Mouse (Mus musculus): ENCODE results near the gene Pramel6. TPM values are rescaled to one million over a fixed set of nuclear protein-coding genes. Genes with fewer than 3 reads are reported as not detected.

The Pramel6 gene
- total and polyA plus RNA-seq, 2 experiments from 2014 or later: not detected

GRCm38 (mm10) chr2:87534826-87535225 lies 28.5 kb downstream of the Pramel6 start:
- no peaks in the 10 kb centered on the region for H3K27me3 ChIP-seq (ENCODE audit: insufficient read depth, low read length)
- no peak for ATAC-seq (ENCODE audit: low FRiP score)

GRCm38 (mm10) chr2:87545442-87545841 lies 39.1 kb downstream of the Pramel6 start, which contains the start of gene Olfr1128:
Gene Olfr1128, minus strand, starts transcription at chr2:87545542.
- Histone ChIP-seq H3K27ac (ENCODE audit: low read depth, low read length) (no peak within 1 kb of the TSS), H3K4me1 (ENCODE audit: insufficient read depth, low read length) (no peaks in the 10 kb centered on the region), H3K9me3 (ENCODE audit: low read length) (no peaks in the 10 kb centered on the region), H3K4me3 (ENCODE audit: low read depth, low read length) (no peak within 1 kb of the TSS), H3K27me3 (ENCODE audit: insufficient read depth, low read length) (no peaks in the 10 kb centered on the region), H3K36me3 (ENCODE audit: insufficient read depth, low read length) (no peaks in the 10 kb centered on the region), H3K4me2 (ENCODE audit: low read depth, low read length, poor library complexity, severe bottlenecking) (no peak within 1 kb of the TSS), H3K9ac (replicated peaks; ENCODE audit: low read length, poor library complexity, severe bottlenecking) (no peak within 1 kb of the TSS)
- ATAC-seq (ENCODE audit: low FRiP score) (no peak), DNase-seq (ENCODE audit: low spot score) (no peak)
- 98% methylated on average over 1 of the region's 1 CpGs for WGBS
- no peak for TF ChIP-seq CTCF (IDR thresholded peaks at IDR 0.05)

More at GRCm38 (mm10) chr2:87534826-87535225, 28.5 kb downstream of the Pramel6 start:
- no peak overlapping the region for H3K27ac ChIP-seq (ENCODE audit: low read depth, low read length)
- no peaks in the 10 kb centered on the region for H3K36me3 ChIP-seq (ENCODE audit: insufficient read depth, low read length)
- no peak overlapping the region for H3K4me3 ChIP-seq (ENCODE audit: low read depth, low read length)
- H3K9ac ChIP-seq (replicated peaks; ENCODE audit: low read length, poor library complexity, severe bottlenecking): no peak overlapping the region
- no peaks in the 10 kb centered on the region for H3K9me3 ChIP-seq (ENCODE audit: low read length)
- TF ChIP-seq CTCF (IDR thresholded peaks at IDR 0.05): no peak
- H3K4me2 ChIP-seq (ENCODE audit: low read depth, low read length, poor library complexity, severe bottlenecking): no peak overlapping the region
- DNase-seq (ENCODE audit: low spot score): no peak
- WGBS: 61% methylated on average over 2 of the region's 2 CpGs
- H3K4me1 ChIP-seq (ENCODE audit: insufficient read depth, low read length): no peaks in the 10 kb centered on the region

Other genes with a start within 250 kb of the Pramel6 start
- gene Olfr1116, start 239.0 kb upstream of the Pramel6 start, total RNA-seq (2014; rRNA removed): not detected in 2 replicates
- gene Olfr1116, start 239.0 kb upstream of the Pramel6 start, polyA plus RNA-seq (2015; fragmentation: Nextera tagmentation; extraction: Ambion mirVana): not detected in 2 replicates
- gene Olfr1118, start 199.0 kb upstream of the Pramel6 start, total RNA-seq (2014; rRNA removed): not detected in 2 replicates
- gene Olfr1118, start 199.0 kb upstream of the Pramel6 start, polyA plus RNA-seq (2015; fragmentation: Nextera tagmentation; extraction: Ambion mirVana): not detected in 2 replicates
- gene Olfr1120, start 151.8 kb upstream of the Pramel6 start, total RNA-seq (2014; rRNA removed): not detected in 2 replicates
- not detected in 2 replicates for gene Olfr1120, start 151.8 kb upstream of the Pramel6 start, polyA plus RNA-seq (2015; fragmentation: Nextera tagmentation; extraction: Ambion mirVana)
- gene Olfr1121, start 136.7 kb upstream of the Pramel6 start, total RNA-seq (2014; rRNA removed): not detected in 2 replicates
- not detected in 2 replicates for gene Olfr1121, start 136.7 kb upstream of the Pramel6 start, polyA plus RNA-seq (2015; fragmentation: Nextera tagmentation; extraction: Ambion mirVana)
- not detected in 2 replicates for gene Olfr1122, start 120.7 kb upstream of the Pramel6 start, total RNA-seq (2014; rRNA removed)
- gene Olfr1122, start 120.7 kb upstream of the Pramel6 start, polyA plus RNA-seq (2015; fragmentation: Nextera tagmentation; extraction: Ambion mirVana): not detected in 2 replicates
- gene Olfr1123, start 89.9 kb upstream of the Pramel6 start, total RNA-seq (2014; rRNA removed): not detected in 2 replicates
- gene Olfr1123, start 89.9 kb upstream of the Pramel6 start, polyA plus RNA-seq (2015; fragmentation: Nextera tagmentation; extraction: Ambion mirVana): not detected in 2 replicates
- not detected in 2 replicates for gene Olfr1124, start 76.3 kb upstream of the Pramel6 start, total RNA-seq (2014; rRNA removed)
- gene Olfr1124, start 76.3 kb upstream of the Pramel6 start, polyA plus RNA-seq (2015; fragmentation: Nextera tagmentation; extraction: Ambion mirVana): 0.10 TPM in 1 of 2 replicates, not detected in the other
- gene Olfr1126, start 52.6 kb upstream of the Pramel6 start, total RNA-seq (2014; rRNA removed): not detected in 2 replicates
- not detected in 2 replicates for gene Olfr1126, start 52.6 kb upstream of the Pramel6 start, polyA plus RNA-seq (2015; fragmentation: Nextera tagmentation; extraction: Ambion mirVana)
- not detected in 2 replicates for gene Pramel7, start 9.5 kb upstream of the Pramel6 start, total RNA-seq (2014; rRNA removed)
- gene Pramel7, start 9.5 kb upstream of the Pramel6 start, polyA plus RNA-seq (2015; fragmentation: Nextera tagmentation; extraction: Ambion mirVana): not detected in 2 replicates
- 0.52 TPM in 1 of 2 replicates, not detected in the other for gene Olfr153, start 25.2 kb downstream of the Pramel6 start, total RNA-seq (2014; rRNA removed)
- not detected in 2 replicates for gene Olfr153, start 25.2 kb downstream of the Pramel6 start, polyA plus RNA-seq (2015; fragmentation: Nextera tagmentation; extraction: Ambion mirVana)
- not detected in 2 replicates for gene Olfr1128, start 39.0 kb downstream of the Pramel6 start, total RNA-seq (2014; rRNA removed)
- gene Olfr1128, start 39.0 kb downstream of the Pramel6 start, polyA plus RNA-seq (2015; fragmentation: Nextera tagmentation; extraction: Ambion mirVana): not detected in 2 replicates
- not detected in 2 replicates for gene Olfr1129, start 67.3 kb downstream of the Pramel6 start, total RNA-seq (2014; rRNA removed)
- gene Olfr1129, start 67.3 kb downstream of the Pramel6 start, polyA plus RNA-seq (2015; fragmentation: Nextera tagmentation; extraction: Ambion mirVana): not detected in 2 replicates
- gene Olfr1130, start 99.6 kb downstream of the Pramel6 start, total RNA-seq (2014; rRNA removed): not detected in 2 replicates
- gene Olfr1130, start 99.6 kb downstream of the Pramel6 start, polyA plus RNA-seq (2015; fragmentation: Nextera tagmentation; extraction: Ambion mirVana): not detected in 2 replicates
- 0.38 TPM in 1 of 2 replicates, not detected in the other for gene Olfr1131, start 120.5 kb downstream of the Pramel6 start, total RNA-seq (2014; rRNA removed)
- gene Olfr1131, start 120.5 kb downstream of the Pramel6 start, polyA plus RNA-seq (2015; fragmentation: Nextera tagmentation; extraction: Ambion mirVana): not detected in 2 replicates
- gene Olfr1132, start 131.0 kb downstream of the Pramel6 start, total RNA-seq (2014; rRNA removed): not detected in 2 replicates
- gene Olfr1132, start 131.0 kb downstream of the Pramel6 start, polyA plus RNA-seq (2015; fragmentation: Nextera tagmentation; extraction: Ambion mirVana): not detected in 2 replicates
- not detected in 2 replicates for gene Olfr1133, start 140.8 kb downstream of the Pramel6 start, total RNA-seq (2014; rRNA removed)
- gene Olfr1133, start 140.8 kb downstream of the Pramel6 start, polyA plus RNA-seq (2015; fragmentation: Nextera tagmentation; extraction: Ambion mirVana): not detected in 2 replicates
- gene Olfr1134, start 151.9 kb downstream of the Pramel6 start, total RNA-seq (2014; rRNA removed): not detected in 2 replicates
- not detected in 2 replicates for gene Olfr1134, start 151.9 kb downstream of the Pramel6 start, polyA plus RNA-seq (2015; fragmentation: Nextera tagmentation; extraction: Ambion mirVana)
- not detected in 2 replicates for gene Olfr1135, start 167.1 kb downstream of the Pramel6 start, total RNA-seq (2014; rRNA removed)
- not detected in 2 replicates for gene Olfr1135, start 167.1 kb downstream of the Pramel6 start, polyA plus RNA-seq (2015; fragmentation: Nextera tagmentation; extraction: Ambion mirVana)
- gene Olfr1136, start 187.4 kb downstream of the Pramel6 start, total RNA-seq (2014; rRNA removed): not detected in 2 replicates
- gene Olfr1136, start 187.4 kb downstream of the Pramel6 start, polyA plus RNA-seq (2015; fragmentation: Nextera tagmentation; extraction: Ambion mirVana): not detected in 2 replicates
- gene Olfr1137, start 206.6 kb downstream of the Pramel6 start, total RNA-seq (2014; rRNA removed): not detected in 2 replicates
- gene Olfr1137, start 206.6 kb downstream of the Pramel6 start, polyA plus RNA-seq (2015; fragmentation: Nextera tagmentation; extraction: Ambion mirVana): not detected in 2 replicates
- not detected in 2 replicates for gene Olfr1138, start 233.4 kb downstream of the Pramel6 start, total RNA-seq (2014; rRNA removed)
- gene Olfr1138, start 233.4 kb downstream of the Pramel6 start, polyA plus RNA-seq (2015; fragmentation: Nextera tagmentation; extraction: Ambion mirVana): not detected in 2 replicates
- gene Olfr1140, start 237.2 kb downstream of the Pramel6 start, total RNA-seq (2014; rRNA removed): not detected in 2 replicates
- 0.16 TPM in 1 of 2 replicates, not detected in the other for gene Olfr1140, start 237.2 kb downstream of the Pramel6 start, polyA plus RNA-seq (2015; fragmentation: Nextera tagmentation; extraction: Ambion mirVana)
- gene Olfr1141, start 247.4 kb downstream of the Pramel6 start, total RNA-seq (2014; rRNA removed): not detected in 2 replicates
- not detected in 2 replicates for gene Olfr1141, start 247.4 kb downstream of the Pramel6 start, polyA plus RNA-seq (2015; fragmentation: Nextera tagmentation; extraction: Ambion mirVana)

Measured in midbrain, postnatal 0 days (tissue).